Mouse (Mus musculus) cerebellum, postnatal 10 days (tissue): ENCODE results near the gene Ndufb4.

Experiments
- DNase-seq, 2 experiments: peaks; one replicate each; pipeline ENCODE4 v3.0.0; 2021; ENCODE audit warnings: mixed read lengths in 2 of 2

Gene Ndufb4

GRCm38 (mm10) chr16:37677586-37677985 lies 23.3 kb upstream of the Ndufb4 start:
- no peak for DNase-seq

DNA sequence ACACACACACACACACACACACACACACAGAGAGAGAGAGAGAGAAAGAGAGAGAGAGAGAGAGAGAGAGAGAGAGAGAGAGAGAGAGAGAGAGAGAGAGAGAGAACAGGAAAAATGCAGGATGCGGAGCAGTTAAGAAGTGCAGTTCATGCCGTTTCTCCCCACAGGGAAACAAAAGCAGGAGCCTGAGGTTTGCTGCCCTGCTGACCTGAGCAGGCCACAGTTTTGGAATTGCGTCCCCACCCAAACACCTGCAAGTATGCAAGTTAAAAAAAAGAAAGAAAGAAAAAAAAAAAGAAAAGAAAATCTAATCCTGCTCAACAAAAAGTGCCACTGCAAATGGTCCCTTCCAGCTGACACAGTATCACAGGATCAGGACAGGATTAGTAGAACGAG lies 22.4 kb upstream of the Ndufb4 start:
- no peak for DNase-seq

DNA sequence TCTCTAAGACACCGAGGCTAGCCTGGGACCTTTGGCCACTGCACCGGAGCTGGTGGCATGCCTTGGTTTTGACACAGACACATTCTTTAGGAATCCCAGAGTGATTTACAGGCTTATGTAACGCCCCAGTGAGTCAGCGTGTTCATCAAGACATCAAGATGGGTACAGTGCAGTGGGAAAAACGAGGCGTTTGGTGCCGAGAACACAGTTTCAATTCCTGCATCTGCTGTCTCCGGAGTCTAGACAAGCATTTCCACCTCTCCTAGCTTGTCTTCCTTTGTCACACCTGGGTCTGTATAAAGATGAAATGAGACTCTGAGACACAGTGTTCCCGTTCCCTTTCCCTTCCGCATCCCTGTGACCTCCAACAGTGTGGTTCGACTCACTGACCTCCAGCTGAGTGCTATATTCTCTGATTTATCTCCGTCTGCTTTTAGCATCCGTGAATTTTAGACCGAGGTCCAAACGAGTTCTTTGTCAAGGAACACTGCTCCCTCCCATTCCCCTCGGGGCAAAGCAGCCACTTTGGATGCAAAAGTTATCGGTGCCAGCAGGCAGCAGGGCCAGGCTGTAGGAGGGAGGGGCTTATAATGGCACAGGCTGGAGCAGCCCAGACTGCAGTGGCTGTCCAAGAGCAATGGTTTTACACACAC lies 21.9 kb upstream of the Ndufb4 start:
- peak; percentile 79 to 82 for DNase-seq

DNA sequence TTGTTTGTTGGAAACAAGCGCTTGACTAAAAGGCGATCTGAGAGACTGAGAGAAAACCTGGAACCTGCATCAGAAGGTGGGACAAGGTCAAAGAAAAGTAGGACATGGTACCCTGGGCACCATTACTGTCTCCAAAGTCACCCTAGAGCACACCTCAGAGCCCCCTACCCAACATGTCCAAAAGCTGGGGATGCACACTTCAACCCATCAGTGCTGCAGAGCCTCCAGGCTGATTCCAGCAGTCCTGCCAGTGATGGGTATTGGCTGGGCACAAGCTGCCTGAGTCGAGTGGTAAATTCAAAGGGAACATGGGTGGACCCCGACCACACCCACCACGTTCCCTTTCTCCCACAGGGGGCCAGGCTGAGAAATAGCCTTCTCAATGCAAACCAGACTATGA lies 21.1 kb upstream of the Ndufb4 start:
- DNase-seq, result no peak

DNA sequence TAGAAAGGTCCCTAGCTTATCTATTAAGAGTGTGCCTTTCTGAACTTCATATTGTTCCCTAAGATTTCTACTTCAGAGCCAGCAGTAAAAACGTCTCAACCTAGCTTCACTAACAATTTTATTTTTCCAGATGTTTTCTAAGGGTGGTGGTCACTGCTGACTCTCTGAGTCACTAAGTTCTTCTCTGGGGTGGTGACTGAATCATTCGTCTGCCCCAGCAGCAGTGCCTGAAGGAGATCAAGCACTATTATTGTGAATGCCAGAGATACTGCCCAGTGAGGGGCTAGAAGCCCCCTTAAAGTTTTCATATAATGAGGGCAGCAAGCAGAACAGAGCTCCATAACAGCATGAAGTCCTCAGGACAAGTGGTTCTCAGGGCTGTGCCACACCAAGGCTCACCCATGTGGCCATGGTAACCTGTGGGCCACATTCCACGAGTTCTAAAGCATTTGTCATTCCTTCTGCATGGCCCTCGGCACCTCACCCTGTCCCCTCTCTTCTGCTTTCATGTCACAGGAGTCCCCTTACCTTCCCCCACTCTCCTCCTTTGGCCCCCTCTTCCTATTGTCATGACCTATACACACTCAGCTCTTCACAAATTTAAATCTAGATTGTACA lies 16.5 kb upstream of the Ndufb4 start:
- DNase-seq, result no peak

DNA sequence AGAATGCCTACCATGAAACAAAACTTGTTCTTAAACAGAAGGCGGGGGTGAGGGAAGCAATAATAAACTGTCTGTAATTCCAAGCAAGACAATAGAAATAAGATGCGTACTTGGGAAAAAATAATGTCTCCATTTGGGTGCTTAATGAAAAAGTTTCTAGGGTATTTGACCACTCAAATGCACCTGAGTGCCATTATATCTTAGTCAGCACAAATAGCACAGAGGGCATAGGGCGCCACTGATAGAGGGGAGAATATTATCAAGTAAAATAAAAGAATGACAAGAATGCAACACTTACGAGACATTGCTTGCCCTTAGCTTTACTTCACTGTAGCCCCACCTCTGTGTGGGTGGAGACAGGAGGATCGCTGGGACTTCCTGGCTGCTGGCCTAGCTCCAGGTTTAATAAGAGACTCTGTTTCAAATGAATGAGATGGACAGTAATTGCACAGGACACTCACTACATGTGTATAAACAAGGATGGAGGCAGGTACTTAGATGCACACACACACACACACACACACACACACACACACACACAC lies 11.2 kb upstream of the Ndufb4 start:
- no peak for DNase-seq

DNA sequence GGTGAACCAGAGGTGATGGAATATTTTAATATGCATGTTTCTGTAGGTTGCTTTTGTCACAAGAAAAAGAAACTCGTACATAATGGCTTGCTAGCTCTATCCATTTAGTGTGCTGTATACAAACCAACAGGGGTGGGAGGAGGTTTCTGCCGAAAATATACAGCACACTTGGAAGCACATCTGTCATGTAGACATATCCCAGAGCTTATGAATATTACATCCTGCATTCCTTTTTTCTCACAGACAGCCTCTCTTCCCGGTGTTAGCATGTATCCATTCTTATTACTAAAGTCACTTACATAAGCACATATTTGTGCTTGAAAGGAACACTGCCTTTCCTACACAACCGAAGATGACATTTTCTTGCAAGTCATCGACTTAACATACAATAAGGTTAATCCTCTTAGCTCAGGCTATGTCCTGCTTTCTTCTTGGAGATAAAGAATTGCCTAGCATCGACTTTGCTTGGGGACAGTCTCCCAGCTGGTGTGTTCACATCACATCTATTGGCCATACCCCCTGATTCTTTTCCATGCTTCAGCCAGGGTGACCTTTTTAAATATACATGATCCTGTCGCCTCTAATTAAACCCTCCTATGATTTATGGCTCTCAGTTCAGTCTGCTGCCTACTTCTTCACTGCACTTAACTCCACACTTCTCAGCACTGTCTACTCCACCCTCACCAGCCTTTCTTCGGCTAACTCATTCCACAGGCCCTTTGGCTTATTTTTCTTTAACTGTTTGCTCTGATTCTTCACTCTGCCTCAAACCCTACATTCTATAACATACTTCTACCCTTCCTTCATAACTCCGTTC lies 9.6 kb upstream of the Ndufb4 start:
- no peak for DNase-seq

GRCm38 (mm10) chr16:37656796-37657195 lies 2.5 kb upstream of the Ndufb4 start:
- no peak for DNase-seq

DNA sequence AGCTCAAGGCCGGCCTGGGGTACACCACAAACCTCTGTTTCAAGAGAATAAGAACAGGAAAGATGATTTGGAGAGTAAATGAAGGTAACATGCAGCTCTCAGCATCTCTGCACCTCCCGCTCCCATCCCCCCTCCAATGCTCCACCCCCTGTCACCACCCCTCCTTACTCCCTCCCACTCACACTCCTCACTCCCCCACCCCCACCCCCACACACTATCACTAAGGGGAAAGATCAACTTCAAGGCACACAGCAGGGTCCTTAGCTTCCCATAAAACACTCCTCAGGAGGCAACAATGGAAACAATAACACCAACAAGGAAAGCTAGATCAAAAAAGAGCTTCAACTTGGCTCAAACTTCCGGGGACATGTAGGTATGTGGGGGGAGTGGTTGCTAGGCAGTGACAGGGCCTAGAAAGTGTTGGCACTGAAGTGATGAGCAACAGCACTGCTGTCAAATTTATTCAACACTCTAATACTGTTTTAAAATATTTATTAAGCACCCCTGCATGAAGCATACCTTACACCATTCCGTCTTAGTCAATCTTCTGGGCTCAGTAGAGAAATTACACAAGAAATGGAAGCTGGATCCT lies 1.6 kb upstream of the Ndufb4 start:
- peak in 1 of 2 experiments; percentile 23 for DNase-seq

DNA sequence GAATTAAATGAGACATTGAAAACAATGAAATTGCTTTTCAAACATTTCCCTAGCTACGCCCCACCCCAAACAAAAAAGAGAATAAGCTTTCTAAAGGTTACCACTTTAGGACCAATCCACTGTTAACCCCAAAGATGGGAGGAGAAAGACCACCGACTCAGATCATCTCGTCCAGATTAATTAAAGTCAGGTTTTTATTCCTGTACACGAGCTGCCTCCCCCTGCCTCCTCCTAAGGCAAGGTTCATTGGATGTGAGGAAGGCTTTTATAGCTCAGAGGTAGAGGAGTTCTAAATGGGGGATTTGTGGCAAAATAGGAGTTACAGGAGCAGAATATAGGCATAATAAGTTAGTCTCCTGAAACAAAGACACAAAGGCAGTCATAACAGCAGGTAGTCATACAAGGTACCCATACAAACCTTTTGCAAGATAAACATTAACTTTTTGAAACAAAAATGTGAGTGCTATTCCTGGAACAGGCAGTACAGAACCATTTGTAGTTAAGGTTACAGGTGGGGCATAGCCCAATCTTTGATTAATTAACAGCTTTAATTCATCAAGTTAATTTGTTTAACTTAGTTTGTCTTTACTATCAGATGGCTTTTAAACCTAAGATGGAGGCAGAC lies 690 bp upstream of the Ndufb4 start:
- no peak for DNase-seq

DNA sequence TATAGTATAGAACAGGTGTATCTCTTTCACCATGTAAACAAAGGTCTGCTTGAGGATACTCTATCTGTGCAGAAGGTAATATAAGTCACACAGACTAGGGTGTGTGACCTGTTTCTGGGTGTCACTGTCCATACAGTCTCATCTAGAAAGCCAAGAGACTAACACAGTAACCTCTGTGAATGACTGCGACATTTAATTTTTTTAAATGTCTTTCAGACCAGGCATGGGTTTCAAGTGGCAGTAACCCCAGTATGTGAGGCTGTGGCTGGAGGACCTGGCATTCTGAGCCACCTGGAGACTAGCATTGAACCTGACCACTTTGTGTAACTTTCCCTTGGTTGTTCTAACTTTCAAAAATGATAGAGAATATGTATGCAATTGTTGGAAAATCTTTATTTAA lies 1.2 kb downstream of the Ndufb4 start:
- no peak for DNase-seq

GRCm38 (mm10) chr16:37652654-37653053 lies 1.6 kb downstream of the Ndufb4 start:
- DNase-seq, result no peak

DNA sequence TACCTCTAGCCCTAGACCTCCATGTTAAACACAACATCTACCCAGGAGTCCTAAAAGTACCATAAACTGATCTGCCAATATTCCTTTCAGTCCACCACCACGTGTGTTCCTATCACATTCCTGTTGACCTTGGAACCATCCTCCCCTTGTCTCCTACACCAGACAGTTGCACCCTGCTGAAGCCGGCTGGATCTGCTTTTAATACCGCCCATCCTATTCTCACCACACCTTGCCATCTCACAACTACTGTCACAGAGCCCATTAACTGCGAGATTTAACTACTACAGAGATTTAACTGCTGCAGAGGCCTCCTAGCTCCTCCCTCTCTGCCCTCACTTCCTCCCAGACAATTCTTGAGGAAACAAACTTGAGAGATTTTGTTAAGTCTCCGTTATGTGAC lies 2.8 kb downstream of the Ndufb4 start:
- DNase-seq, result no peak

- DNase-seq, result no peak
These were observed 5.2 kb downstream of the Ndufb4 start for GRCm38 (mm10) chr16:37649068-37649467.

GRCm38 (mm10) chr16:37647936-37648335 lies 6.3 kb downstream of the Ndufb4 start:
- no peak for DNase-seq

DNA sequence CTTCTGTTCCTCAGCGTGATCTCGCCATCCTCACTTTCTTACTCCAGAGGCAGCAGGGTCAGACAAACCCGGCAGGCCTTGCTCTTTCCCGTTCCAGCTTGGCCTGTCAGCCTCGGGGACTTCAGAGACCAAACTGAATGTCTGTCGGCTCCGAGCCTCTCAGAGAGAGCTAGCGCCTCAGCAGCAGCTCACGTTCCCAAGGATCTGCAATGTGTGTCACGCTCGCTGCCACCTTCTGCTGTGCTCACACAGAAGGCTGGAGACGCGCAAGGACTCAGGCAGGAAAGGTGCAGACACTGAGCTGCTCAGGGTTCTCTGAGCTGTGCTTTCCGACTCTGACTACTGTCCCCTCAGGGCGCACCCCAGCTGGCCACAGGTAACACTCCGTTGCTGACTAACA lies 7.2 kb downstream of the Ndufb4 start:
- no peak for DNase-seq

GRCm38 (mm10) chr16:37645799-37646198 lies 8.5 kb downstream of the Ndufb4 start:
- no peak for DNase-seq

GRCm38 (mm10) chr16:37645211-37645610 lies 9.0 kb downstream of the Ndufb4 start:
- DNase-seq, result no peak

- DNase-seq, result no peak
These were observed 9.8 kb downstream of the Ndufb4 start for GRCm38 (mm10) chr16:37644486-37644885.

GRCm38 (mm10) chr16:37640522-37640921 lies 13.7 kb downstream of the Ndufb4 start:
- DNase-seq, result peak; percentile 39 to 45

DNA sequence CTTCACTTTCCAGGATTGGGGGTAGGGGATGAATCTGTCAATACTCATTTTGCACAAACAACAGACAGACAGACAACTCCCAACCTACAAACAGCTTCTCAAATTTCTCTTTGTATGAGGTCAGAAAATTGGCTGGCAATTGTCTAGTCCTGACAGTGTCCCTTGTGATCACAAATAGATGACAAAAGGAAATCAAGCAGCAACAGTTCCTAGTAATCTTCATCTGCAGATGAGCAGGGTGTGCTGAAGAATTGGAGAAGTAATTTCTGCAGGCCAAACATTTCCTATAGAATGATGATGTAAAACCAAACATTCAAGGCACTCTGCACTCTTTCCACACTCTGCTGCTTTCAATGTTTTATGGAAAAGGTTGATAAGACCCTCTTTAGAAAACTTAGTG lies 16.5 kb downstream of the Ndufb4 start:
- DNase-seq, result no peak

- peak in 1 of 2 experiments; percentile 35 for DNase-seq
These were observed 18.1 kb downstream of the Ndufb4 start for GRCm38 (mm10) chr16:37636107-37636506.

GRCm38 (mm10) chr16:37635095-37635494 lies 19.2 kb downstream of the Ndufb4 start:
- DNase-seq, result no peak
